Mouse (Mus musculus) heart, adult 8-10 months (tissue): ENCODE measurements at regions not wholly inside any gene's neighbourhood (a gene's known extent, or its start where the extent isn't known, plus 50 kb on each side); places are given as distances from the start of the nearest gene placed in this dataset.
"Not testable (repeated sequence)": the region's sequence is repeated elsewhere in the genome, so short reads cannot be mapped to it uniquely, and the experiment has no call there.

Source experiments
- DNase-seq: peaks from one replicate; pipeline ENCODE4 v3.0.0; 2022; ENCODE audit warnings: low spot score

- no peak for DNase-seq
Measured at GRCm38 (mm10) chr10:34667203-34667602, 184.0 kb downstream of the Frk start.

- DNase-seq = no peak
Measured at GRCm38 (mm10) chr10:34667735-34668439, 184.7 kb downstream of the Frk start.

GRCm38 (mm10) chr10:34671791-34672190 lies 188.6 kb downstream of the Frk start:
- no peak for DNase-seq

GRCm38 (mm10) chr10:34699414-34699813 lies 216.2 kb downstream of the Frk start:
- not testable (repeated sequence) for DNase-seq

GRCm38 (mm10) chr10:34701956-34702355 lies 218.8 kb downstream of the Frk start:
- no peak for DNase-seq

- DNase-seq = no peak
Measured at GRCm38 (mm10) chr10:34705416-34705815, 222.2 kb downstream of the Frk start.

- DNase-seq = no peak
Measured at GRCm38 (mm10) chr10:34731249-34731648, 248.1 kb downstream of the Frk start.

GRCm38 (mm10) chr10:34762426-34762825 lies 279.2 kb downstream of the Frk start:
- DNase-seq = no peak

- DNase-seq = no peak
Measured at GRCm38 (mm10) chr10:34792099-34792498, 308.9 kb downstream of the Frk start.

- DNase-seq = no peak
Measured at GRCm38 (mm10) chr10:34811131-34811530, 327.9 kb downstream of the Frk start.

- DNase-seq = no peak
Measured at GRCm38 (mm10) chr10:34824121-34824520, 340.9 kb downstream of the Frk start.

- no peak for DNase-seq
Measured at GRCm38 (mm10) chr10:34842015-34842504, 358.9 kb downstream of the Frk start.

- no peak for DNase-seq
Measured at GRCm38 (mm10) chr10:34856494-34857146, 373.4 kb downstream of the Frk start.

- DNase-seq = no peak
Measured at GRCm38 (mm10) chr10:34862693-34863092, 379.5 kb downstream of the Frk start.

- DNase-seq = no peak
Measured at GRCm38 (mm10) chr10:34871888-34872287, 388.7 kb downstream of the Frk start.

GRCm38 (mm10) chr10:34878511-34878910 lies 395.3 kb downstream of the Frk start:
- DNase-seq = no peak

- no peak for DNase-seq
Measured at GRCm38 (mm10) chr10:34887601-34888000, 404.4 kb downstream of the Frk start.

GRCm38 (mm10) chr10:34904274-34904673 lies 421.1 kb downstream of the Frk start:
- no peak for DNase-seq

GRCm38 (mm10) chr10:34904692-34905091 lies 421.5 kb downstream of the Frk start:
- no peak for DNase-seq

- peak; percentile 42 for DNase-seq
Measured at GRCm38 (mm10) chr10:34912153-34912723, 429.0 kb downstream of the Frk start.
